Mouse (Mus musculus): ENCODE data around the gene Pimreg. TPM values are rescaled to one million over a fixed set of nuclear protein-coding genes. Genes with fewer than 3 reads are reported as not detected.

The Pimreg gene
- total and polyA plus RNA-seq, 2 experiments from 2014 or later: 10.2 to 11.5 TPM

GRCm38 (mm10) chr11:72082601-72083000 lies 40.8 kb downstream of the Pimreg start:
- Histone ChIP-seq H3K9me3 (ENCODE audit: low read length) (no peaks in the 10 kb centered on the region), H3K4me3 (ENCODE audit: low read depth, low read length) (no peak overlapping the region), H3K4me1 (ENCODE audit: insufficient read depth, low read length) (peaks cover 9% of the 10 kb centered on the region), H3K27me3 (ENCODE audit: insufficient read depth, low read length) (no peaks in the 10 kb centered on the region), H3K9ac (replicated peaks; ENCODE audit: low read length, poor library complexity, severe bottlenecking) (no peak overlapping the region), H3K4me2 (ENCODE audit: low read depth, low read length, poor library complexity, severe bottlenecking) (no peak overlapping the region), H3K27ac (ENCODE audit: low read depth, low read length) (no peak overlapping the region), H3K36me3 (ENCODE audit: insufficient read depth, low read length) (no peaks in the 10 kb centered on the region)
- 90% methylated on average over 4 of the region's 4 CpGs for WGBS
- no peak for TF ChIP-seq CTCF (IDR thresholded peaks at IDR 0.05)
- DNase-seq (ENCODE audit: low spot score): no peak
- ATAC-seq (ENCODE audit: low FRiP score): no peak

DNA sequence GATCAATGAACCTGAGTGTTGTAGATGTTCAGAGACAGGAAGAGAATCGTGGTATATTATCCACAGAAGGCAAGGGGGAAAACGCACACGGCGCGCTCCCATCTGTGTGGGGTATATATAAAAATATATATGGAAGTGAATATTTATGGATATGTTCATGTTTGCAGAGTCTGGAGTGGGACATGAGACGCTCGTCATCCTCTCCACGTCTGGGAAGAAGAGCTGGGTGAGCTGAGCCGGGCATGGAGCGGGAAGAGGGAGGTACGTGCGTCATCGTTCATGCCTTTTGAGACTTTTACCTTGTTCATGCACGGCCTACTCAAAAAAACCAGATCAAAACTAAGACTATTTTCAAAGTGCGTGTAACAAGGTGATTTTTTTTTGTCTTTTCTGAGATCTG lies 42.5 kb downstream of the Pimreg start:
- peaks cover 9% of the 10 kb centered on the region for H3K4me1 ChIP-seq (ENCODE audit: insufficient read depth, low read length)
- H3K9me3 ChIP-seq (ENCODE audit: low read length): no peaks in the 10 kb centered on the region
- H3K36me3 ChIP-seq (ENCODE audit: insufficient read depth, low read length): no peaks in the 10 kb centered on the region
- H3K9ac ChIP-seq (replicated peaks; ENCODE audit: low read length, poor library complexity, severe bottlenecking): no peak overlapping the region
- H3K4me3 ChIP-seq (ENCODE audit: low read depth, low read length): no peak overlapping the region
- no peak for TF ChIP-seq CTCF (IDR thresholded peaks at IDR 0.05)
- no peak for DNase-seq (ENCODE audit: low spot score)
- ATAC-seq (ENCODE audit: low FRiP score): no peak
- no peak overlapping the region for H3K27ac ChIP-seq (ENCODE audit: low read depth, low read length)
- H3K27me3 ChIP-seq (ENCODE audit: insufficient read depth, low read length): no peaks in the 10 kb centered on the region
- no peak overlapping the region for H3K4me2 ChIP-seq (ENCODE audit: low read depth, low read length, poor library complexity, severe bottlenecking)
- 92% methylated on average over 15 of the region's 15 CpGs for WGBS

GRCm38 (mm10) chr11:72086251-72087046 lies 44.6 kb downstream of the Pimreg start:
- Histone ChIP-seq H3K4me3 (ENCODE audit: low read depth, low read length) (no peak overlapping the region), H3K27ac (ENCODE audit: low read depth, low read length) (peak overlapping the region; percentile 85), H3K36me3 (ENCODE audit: insufficient read depth, low read length) (no peaks in the 10 kb centered on the region), H3K9ac (replicated peaks; ENCODE audit: low read length, poor library complexity, severe bottlenecking) (0 out of 2 replicates have a peak overlapping the region, but pooled peaks have one; percentile 13), H3K9me3 (ENCODE audit: low read length) (no peaks in the 10 kb centered on the region), H3K4me1 (ENCODE audit: insufficient read depth, low read length) (peaks cover 9% of the 10 kb centered on the region), H3K27me3 (ENCODE audit: insufficient read depth, low read length) (no peaks in the 10 kb centered on the region), H3K4me2 (ENCODE audit: low read depth, low read length, poor library complexity, severe bottlenecking) (no peak overlapping the region)
- WGBS: 20% methylated on average over 11 of the region's 11 CpGs
- TF ChIP-seq CTCF (IDR thresholded peaks at IDR 0.05): no peak
- ATAC-seq (ENCODE audit: low FRiP score): peak; percentile 68; the same call in 1 of the 2 replicates
- DNase-seq (ENCODE audit: low spot score): peak; percentile 78

- no peak for ATAC-seq (ENCODE audit: low FRiP score)
- Histone ChIP-seq H3K27ac (ENCODE audit: low read depth, low read length) (no peak overlapping the region), H3K4me1 (ENCODE audit: insufficient read depth, low read length) (peaks cover under 1% of the 10 kb centered on the region; the same call in 1 of the 2 replicates), H3K36me3 (ENCODE audit: insufficient read depth, low read length) (0 out of 2 replicates have a peak, but pooled peaks cover 2% of the 10 kb centered on the region), H3K9me3 (ENCODE audit: low read length) (no peaks in the 10 kb centered on the region), H3K27me3 (ENCODE audit: insufficient read depth, low read length) (no peaks in the 10 kb centered on the region), H3K4me2 (ENCODE audit: low read depth, low read length, poor library complexity, severe bottlenecking) (no peak overlapping the region), H3K4me3 (ENCODE audit: low read depth, low read length) (no peak overlapping the region), H3K9ac (replicated peaks; ENCODE audit: low read length, poor library complexity, severe bottlenecking) (no peak overlapping the region)
- WGBS: 61% methylated on average over 8 of the region's 8 CpGs
- DNase-seq (ENCODE audit: low spot score): no peak
- no peak for TF ChIP-seq CTCF (IDR thresholded peaks at IDR 0.05)
Measured at GRCm38 (mm10) chr11:72092390-72092789, 50.6 kb downstream of the Pimreg start.

DNA sequence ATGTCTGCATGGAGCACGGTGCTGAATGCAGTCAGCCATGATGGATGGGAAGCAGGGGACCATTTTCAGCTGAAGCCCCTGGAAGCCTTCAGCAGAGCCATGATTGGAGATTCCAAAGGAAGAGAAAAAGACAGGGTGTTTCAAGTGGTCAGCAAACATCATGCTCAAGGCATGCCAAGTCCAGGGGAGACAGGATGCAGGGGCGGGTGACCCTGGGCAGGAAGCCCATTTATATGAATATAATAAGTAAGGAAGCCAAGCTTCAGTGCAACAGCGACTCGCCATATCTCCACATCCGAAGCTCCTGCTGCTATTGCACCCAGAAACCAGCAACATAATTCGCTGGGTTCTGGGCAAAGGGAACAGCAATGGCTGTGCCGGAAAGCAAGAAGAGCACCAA lies 52.6 kb downstream of the Pimreg start:
- Histone ChIP-seq H3K36me3 (ENCODE audit: insufficient read depth, low read length) (0 out of 2 replicates have a peak, but pooled peaks cover 2% of the 10 kb centered on the region), H3K27ac (ENCODE audit: low read depth, low read length) (no peak overlapping the region), H3K27me3 (ENCODE audit: insufficient read depth, low read length) (no peaks in the 10 kb centered on the region), H3K9ac (replicated peaks; ENCODE audit: low read length, poor library complexity, severe bottlenecking) (no peak overlapping the region), H3K4me3 (ENCODE audit: low read depth, low read length) (no peak overlapping the region), H3K4me2 (ENCODE audit: low read depth, low read length, poor library complexity, severe bottlenecking) (no peak overlapping the region), H3K4me1 (ENCODE audit: insufficient read depth, low read length) (no peaks in the 10 kb centered on the region), H3K9me3 (ENCODE audit: low read length) (no peaks in the 10 kb centered on the region)
- ATAC-seq (ENCODE audit: low FRiP score): no peak
- 87% methylated on average over 7 of the region's 7 CpGs for WGBS
- no peak for TF ChIP-seq CTCF (IDR thresholded peaks at IDR 0.05)
- DNase-seq (ENCODE audit: low spot score): no peak

- Histone ChIP-seq H3K9ac (replicated peaks; ENCODE audit: low read length, poor library complexity, severe bottlenecking) (no peak overlapping the region), H3K4me2 (ENCODE audit: low read depth, low read length, poor library complexity, severe bottlenecking) (no peak overlapping the region), H3K27me3 (ENCODE audit: insufficient read depth, low read length) (no peaks in the 10 kb centered on the region), H3K27ac (ENCODE audit: low read depth, low read length) (no peak overlapping the region), H3K36me3 (ENCODE audit: insufficient read depth, low read length) (0 out of 2 replicates have a peak, but pooled peaks cover 2% of the 10 kb centered on the region), H3K4me1 (ENCODE audit: insufficient read depth, low read length) (no peaks in the 10 kb centered on the region), H3K9me3 (ENCODE audit: low read length) (no peaks in the 10 kb centered on the region), H3K4me3 (ENCODE audit: low read depth, low read length) (no peak overlapping the region)
- ATAC-seq (ENCODE audit: low FRiP score) (no peak), DNase-seq (ENCODE audit: low spot score) (no peak)
- 27% methylated on average over 3 of the region's 3 CpGs for WGBS
- TF ChIP-seq CTCF (IDR thresholded peaks at IDR 0.05): no peak
Measured at GRCm38 (mm10) chr11:72095994-72096393, 54.2 kb downstream of the Pimreg start.

Other genes with a start within 250 kb of the Pimreg start
- gene Aipl1, start 4.5 kb upstream of the Pimreg start, total RNA-seq (2014; rRNA removed): 0.47 and 0.55 TPM in 2 replicates
- 0.50 and 0.51 TPM in 2 replicates for gene Aipl1, start 4.5 kb upstream of the Pimreg start, polyA plus RNA-seq (2015; fragmentation: Nextera tagmentation; extraction: Ambion mirVana)
- 29.6 and 33.0 TPM in 2 replicates for gene Pitpnm3, start 93.7 kb downstream of the Pimreg start, total RNA-seq (2014; rRNA removed)
- 7.2 and 7.9 TPM in 2 replicates for gene Pitpnm3, start 93.7 kb downstream of the Pimreg start, polyA plus RNA-seq (2015; fragmentation: Nextera tagmentation; extraction: Ambion mirVana)
- 2.5 and 2.6 TPM in 2 replicates for gene Gm43951, start 164.8 kb downstream of the Pimreg start, total RNA-seq (2014; rRNA removed)
- gene Gm43951, start 164.8 kb downstream of the Pimreg start, polyA plus RNA-seq (2015; fragmentation: Nextera tagmentation; extraction: Ambion mirVana): 1.1 and 1.5 TPM in 2 replicates
- 16.6 and 21.9 TPM in 2 replicates for gene 4933427D14Rik, start 165.4 kb downstream of the Pimreg start, total RNA-seq (2014; rRNA removed)
- 13.7 and 20.6 TPM in 2 replicates for gene 4933427D14Rik, start 165.4 kb downstream of the Pimreg start, polyA plus RNA-seq (2015; fragmentation: Nextera tagmentation; extraction: Ambion mirVana)
- 54.1 and 57.7 TPM in 2 replicates for gene Txndc17, start 165.5 kb downstream of the Pimreg start, total RNA-seq (2014; rRNA removed)
- gene Txndc17, start 165.5 kb downstream of the Pimreg start, polyA plus RNA-seq (2015; fragmentation: Nextera tagmentation; extraction: Ambion mirVana): 137 TPM in 2 replicates
- 21.4 and 26.5 TPM in 2 replicates for gene Med31, start 173.6 kb downstream of the Pimreg start, total RNA-seq (2014; rRNA removed)
- 40.7 and 42.4 TPM in 2 replicates for gene Med31, start 173.6 kb downstream of the Pimreg start, polyA plus RNA-seq (2015; fragmentation: Nextera tagmentation; extraction: Ambion mirVana)
- 4.8 and 6.2 TPM in 2 replicates for gene Slc13a5, start 225.2 kb downstream of the Pimreg start, total RNA-seq (2014; rRNA removed)
- 4.5 and 5.9 TPM in 2 replicates for gene Slc13a5, start 225.2 kb downstream of the Pimreg start, polyA plus RNA-seq (2015; fragmentation: Nextera tagmentation; extraction: Ambion mirVana)